10 mouse cellular contexts compared by ENCODE assay signal in genomic region chr7:40942233-40942935, GRCm38 (mm10). TPM values are rescaled to one million over a fixed set of nuclear protein-coding genes. Genes with fewer than 3 reads are reported as not detected.
DNase-seq lines count a peak whose midpoint lies in the region; ATAC-seq and TF ChIP-seq lines count a peak whose summit lies in the region.
"Had no signal": no experiment of that assay in that cellular context is flagged by ENCODE, and none has a peak within 500 bp of the region (broad histone marks: within the 10 kb centered on the region; RNA-seq: fewer than 3 reads in every experiment).

No protein-coding gene starts in this region.

- 63% methylated on average over 3 of the region's 3 CpGs for WGBS in hindbrain, embryonic 15.5 days
- 57% methylated on average over 3 of the region's 3 CpGs for WGBS in stomach, postnatal 0 days

- no peak overlapping the region for H3K9ac ChIP-seq in hindbrain, embryonic 15.5 days
- H3K9ac ChIP-seq in stomach, postnatal 0 days (ENCODE audit: low read length): no peak overlapping the region
- H3K9ac ChIP-seq: embryonic facial prominence, embryonic 15.5 days had no signal

- H3K27me3 ChIP-seq in hindbrain, embryonic 15.5 days: 0 out of 2 replicates have a peak, but pooled peaks cover 4% of the 10 kb centered on the region
- H3K27me3 ChIP-seq in stomach, postnatal 0 days (ENCODE audit: control insufficient read depth, insufficient read depth, low read length): no peaks in the 10 kb centered on the region
- H3K27me3 ChIP-seq: embryonic facial prominence, embryonic 15.5 days; megakaryocyte, embryonic 14.5 days had no signal

- TF ChIP-seq CTCF in stomach, postnatal 0 days (IDR thresholded peaks at IDR 0.05; ENCODE audit: low read depth): peak; percentile 71

- H3K4me1 ChIP-seq in hindbrain, embryonic 15.5 days (replicated peaks): no peaks in the 10 kb centered on the region
- no peaks in the 10 kb centered on the region for H3K4me1 ChIP-seq in stomach, postnatal 0 days (replicated peaks; ENCODE audit: control insufficient read depth, insufficient read depth)
- H3K4me1 ChIP-seq: embryonic facial prominence, embryonic 15.5 days; megakaryocyte, embryonic 14.5 days had no signal

- no peaks in the 10 kb centered on the region for H3K9me3 ChIP-seq in hindbrain, embryonic 15.5 days
- H3K9me3 ChIP-seq in stomach, postnatal 0 days (ENCODE audit: control insufficient read depth, low read length): no peaks in the 10 kb centered on the region
- H3K9me3 ChIP-seq: embryonic facial prominence, embryonic 15.5 days had no signal

- ATAC-seq in hindbrain, embryonic 15.5 days (ENCODE audit: low FRiP score, low read depth): peak; percentile 89
- no peak for ATAC-seq in stomach, postnatal 0 days (ENCODE audit: low FRiP score, low TSS enrichment)

- no peaks in the 10 kb centered on the region for H3K36me3 ChIP-seq in hindbrain, embryonic 15.5 days
- H3K36me3 ChIP-seq in stomach, postnatal 0 days (ENCODE audit: control insufficient read depth, insufficient read depth, low read length): no peaks in the 10 kb centered on the region
- H3K36me3 ChIP-seq: embryonic facial prominence, embryonic 15.5 days had no signal

- no peak for TF ChIP-seq EP300 in stomach, postnatal 0 days (optimal IDR thresholded peaks at IDR 0.05)

- H3K4me3 ChIP-seq in hindbrain, embryonic 15.5 days: no peak overlapping the region
- no peak overlapping the region for H3K4me3 ChIP-seq in stomach, postnatal 0 days (ENCODE audit: low read depth, low read length)
- H3K4me3 ChIP-seq: embryonic facial prominence, embryonic 15.5 days; megakaryocyte, embryonic 14.5 days had no signal

- no peak overlapping the region for H3K4me2 ChIP-seq in hindbrain, embryonic 15.5 days
- H3K4me2 ChIP-seq in stomach, postnatal 0 days (replicated peaks; ENCODE audit: low read depth): no peak overlapping the region
- H3K4me2 ChIP-seq: embryonic facial prominence, embryonic 15.5 days had no signal

- DNase-seq in gastrocnemius, adult 18-20 months (ENCODE audit: low spot score): peak; percentile 2
- DNase-seq in gastrocnemius, postnatal 14 days: no peak
- peak; percentile 0 for DNase-seq in lung, postnatal 25 days (ENCODE audit: low spot score)
- DNase-seq in lung, postnatal 14 days: no peak
- no peak for DNase-seq in stomach, postnatal 0 days (ENCODE audit: low spot score)
- no peak for DNase-seq in testis, postnatal 14 days (ENCODE audit: low spot score)
- no peak for DNase-seq in heart, postnatal 36 days

- intact Hi-C loops in gastrocnemius, postnatal 14 days (cut with DNase I; ENCODE audit: low total_unique reads): no loop called here
- intact Hi-C loops in heart, postnatal 36 days (cut with DNase I): loop anchor here (2.0 kb wide), 1 partner anchor 1226 kb away; no protein-coding TSS in a partner anchor

- no peak overlapping the region for H3K27ac ChIP-seq in hindbrain, embryonic 15.5 days (replicated peaks)
- no peak overlapping the region for H3K27ac ChIP-seq in stomach, postnatal 0 days (replicated peaks)
- H3K27ac ChIP-seq: embryonic facial prominence, embryonic 15.5 days had no signal

RNA-seq across cellular contexts. Expression of gene Vstm2b, which starts 44.3 kb away (rescaled TPM):
- not detected for total RNA-seq in gastrocnemius, adult 18-20 months (2021)
- total RNA-seq in gastrocnemius, postnatal 14 days (2021): under 1 TPM; 0.11 to 0.27 TPM
- polyA plus RNA-seq in hindbrain, embryonic 15.5 days (2015; fragmentation: Nextera tagmentation; extraction: Ambion mirVana): 32.6 and 34.3 TPM in 2 replicates
- 0.80 and 0.81 TPM in 2 replicates for polyA plus RNA-seq in stomach, postnatal 0 days (2015; fragmentation: Nextera tagmentation; extraction: Ambion mirVana)
- total RNA-seq in heart, postnatal 36 days (2021): under 1 TPM in 1 of 2 experiments, not detected in 1; 0.72 TPM

RNA-seq across cellular contexts. Expression of gene 4930433I11Rik, which starts 45.0 kb away (rescaled TPM):
- not detected for total RNA-seq in gastrocnemius, adult 18-20 months (2021)
- total RNA-seq in gastrocnemius, postnatal 14 days (2021): not detected
- not detected in 2 replicates for polyA plus RNA-seq in hindbrain, embryonic 15.5 days (2015; fragmentation: Nextera tagmentation; extraction: Ambion mirVana)
- polyA plus RNA-seq in stomach, postnatal 0 days (2015; fragmentation: Nextera tagmentation; extraction: Ambion mirVana): not detected in 2 replicates
- not detected for total RNA-seq in heart, postnatal 36 days (2021)
- polyA plus RNA-seq: embryonic facial prominence, embryonic 15.5 days had no signal

Comparison
In these comparisons a context has a peak if more than half of its experiments do, and no peak if none do; other contexts are left out.
1. DNase-seq: peak in gastrocnemius, adult 18-20 months (single experiment) and lung, postnatal 25 days (single experiment); none in gastrocnemius, postnatal 14 days (single experiment), lung, postnatal 14 days (single experiment), stomach, postnatal 0 days (single experiment), testis, postnatal 14 days (single experiment) and heart, postnatal 36 days (0 of 2).